Mouse (Mus musculus): ENCODE measurements around the gene Gucy1b2. TPM values are rescaled to one million over a fixed set of nuclear protein-coding genes. Genes with fewer than 3 reads are reported as not detected.

The Gucy1b2 gene
- polyA plus RNA-seq, 1 experiment: 0.32 TPM

DNA sequence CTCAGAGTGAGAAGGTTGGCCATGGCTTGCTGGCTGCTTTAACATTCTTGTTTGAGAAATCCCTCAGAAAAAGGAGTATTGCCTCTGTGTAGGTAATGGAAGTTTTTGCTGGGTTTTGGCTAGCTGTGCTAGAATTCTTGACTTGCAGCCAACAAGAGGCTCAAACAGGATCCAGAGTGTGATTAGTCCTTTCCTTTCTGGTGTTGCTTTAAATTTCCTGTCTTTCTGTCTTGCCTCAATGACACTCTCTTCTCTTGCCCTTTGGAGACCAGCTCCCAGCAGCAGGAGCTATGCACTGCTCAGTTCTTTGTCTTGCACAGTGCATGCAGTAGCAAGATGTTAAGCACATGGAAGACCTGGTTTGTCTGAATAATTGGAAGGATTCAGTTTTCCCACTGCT is 80.4 kb downstream of the Gucy1b2 start:
- peak in 1 of 2 experiments; percentile 37 for DNase-seq (ENCODE audit: extremely low spot score in 1 of 2, low spot score in 1 of 2)

DNA sequence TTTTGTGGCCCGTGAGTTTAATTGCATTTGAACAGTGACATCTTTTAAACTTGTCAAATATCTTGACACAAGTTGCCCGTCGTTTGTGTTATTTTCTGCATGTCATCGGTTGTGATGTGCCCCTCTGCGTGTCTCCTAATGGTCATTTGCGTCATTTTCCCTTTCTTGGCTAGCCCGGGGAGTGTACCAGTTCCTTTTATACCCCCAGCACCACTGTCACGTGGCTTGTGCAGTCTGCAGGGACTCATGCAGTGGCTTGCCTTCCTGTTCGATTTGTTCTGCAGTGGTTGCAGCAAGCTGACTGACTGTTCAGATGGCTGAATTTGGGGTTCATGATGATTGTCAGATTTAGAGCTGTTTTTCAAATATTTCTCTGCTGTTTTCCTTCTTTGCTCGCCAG is 82.1 kb downstream of the Gucy1b2 start:
- no peak for DNase-seq (ENCODE audit: extremely low spot score in 1 of 2, low spot score in 1 of 2)

DNA sequence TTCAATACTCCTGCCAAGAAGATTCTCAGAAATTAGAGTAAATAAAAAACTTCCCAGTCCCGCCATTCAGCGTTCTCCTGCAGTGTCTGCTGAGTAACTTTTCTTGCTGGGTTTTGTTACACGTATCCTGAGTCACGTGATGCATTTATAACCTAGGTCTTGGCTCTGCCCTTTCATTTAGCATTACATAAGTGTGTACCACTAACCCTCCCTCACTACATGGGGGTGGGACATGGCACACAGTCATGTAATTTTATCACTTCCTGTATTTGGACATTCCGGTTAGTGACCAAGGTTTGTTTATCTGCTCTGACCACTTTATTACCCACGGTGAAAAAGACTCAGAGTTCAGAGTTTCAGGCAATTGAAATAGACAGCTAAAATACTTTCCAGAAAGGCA is 85.3 kb downstream of the Gucy1b2 start:
- no peak for DNase-seq (ENCODE audit: extremely low spot score in 1 of 2, low spot score in 1 of 2)

DNA sequence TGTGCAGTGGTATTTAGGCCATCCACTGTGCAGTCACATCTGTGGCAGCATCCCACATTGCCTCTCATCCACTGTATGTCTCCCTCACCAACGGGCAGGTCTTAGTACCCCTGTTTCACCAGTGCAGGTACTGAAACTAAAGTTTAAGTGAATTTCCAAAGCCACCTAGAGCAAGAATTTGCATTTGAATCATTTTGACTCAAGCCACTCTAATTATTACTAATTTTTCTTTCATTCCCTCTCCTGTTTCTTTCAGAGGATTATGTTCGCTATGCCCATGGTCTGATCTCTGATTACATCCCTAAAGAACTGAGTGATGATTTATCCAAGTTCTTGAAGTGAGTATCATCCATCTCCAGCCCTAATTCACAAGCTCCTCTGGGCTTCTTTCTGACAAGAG is 92.3 kb downstream of the Gucy1b2 start:
- DNase-seq (ENCODE audit: extremely low spot score in 1 of 2, low spot score in 1 of 2): no peak

DNA sequence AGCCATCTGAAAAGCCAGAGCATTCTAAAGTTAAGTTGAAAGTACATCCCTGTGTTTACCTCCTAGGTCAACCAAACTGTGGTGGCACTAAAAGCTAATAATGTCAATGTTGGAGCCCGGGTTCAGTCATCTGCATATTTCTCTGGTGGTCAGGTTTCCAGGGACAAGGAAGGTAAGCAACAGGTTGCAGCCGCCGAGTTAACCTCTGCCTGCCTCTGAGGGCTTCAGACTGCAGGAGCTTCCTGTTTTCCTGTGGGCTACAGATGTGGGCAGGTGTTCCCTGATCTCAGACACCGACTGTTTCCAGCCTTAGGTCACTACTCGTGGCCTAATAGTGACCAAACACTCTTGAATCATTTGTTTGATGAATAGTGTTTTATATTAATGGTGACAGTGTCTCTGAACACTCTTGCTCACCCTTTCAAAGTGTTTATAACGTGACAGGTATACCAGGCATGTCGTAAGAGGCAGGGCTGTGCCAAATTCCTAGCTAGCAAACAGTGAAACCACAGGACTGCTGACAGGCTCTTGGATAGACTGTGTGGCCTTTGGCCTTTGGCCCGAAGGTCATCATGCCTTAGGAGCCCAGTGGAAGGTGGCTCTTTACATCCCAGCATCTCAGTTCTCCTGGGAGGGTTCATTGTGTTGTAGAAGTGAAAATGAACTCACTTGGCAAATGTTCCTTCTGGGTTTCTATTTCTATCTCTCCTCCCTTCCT is 94.7 kb downstream of the Gucy1b2 start:
- DNase-seq (ENCODE audit: extremely low spot score in 1 of 2, low spot score in 1 of 2): no peak

DNA sequence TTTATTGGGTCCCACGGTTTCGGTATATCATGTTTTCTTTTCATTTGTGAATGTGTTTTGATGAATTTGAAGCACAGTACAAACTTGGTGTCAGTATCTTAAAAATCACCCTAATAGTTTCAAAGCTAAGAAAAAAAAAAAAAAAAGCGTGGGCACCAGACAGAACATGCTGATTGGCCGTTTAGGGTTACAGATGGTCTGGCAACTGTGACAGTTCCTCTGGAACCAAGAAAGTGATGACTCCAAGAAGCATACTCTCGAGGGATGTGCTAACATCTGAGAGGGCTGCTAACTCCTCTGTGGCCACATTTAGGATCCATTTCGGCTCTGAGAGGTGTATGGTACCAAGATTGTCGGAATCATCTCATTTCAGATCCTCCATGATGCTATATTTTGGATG is 100.9 kb downstream of the Gucy1b2 start:
- DNase-seq (ENCODE audit: extremely low spot score in 1 of 2, low spot score in 1 of 2): no peak

DNA sequence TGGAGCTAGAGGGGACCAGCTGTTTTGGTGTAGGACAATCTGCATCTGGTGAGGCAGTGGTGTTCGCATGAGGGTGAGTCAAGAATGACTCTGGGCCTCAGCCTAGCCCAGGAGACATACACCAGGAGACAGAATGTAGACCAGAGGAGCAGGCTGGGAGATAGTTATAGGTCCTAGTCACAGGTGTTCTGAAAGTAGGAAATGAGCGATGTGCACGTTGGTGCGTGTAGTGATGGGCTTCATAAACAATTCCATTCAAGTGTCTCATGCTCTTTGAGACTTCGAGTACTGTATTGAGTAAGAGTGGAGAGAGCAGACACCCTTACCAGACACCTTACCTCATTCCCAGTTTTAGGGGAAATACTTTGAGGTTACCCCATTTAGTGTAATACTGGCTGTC is 102.3 kb downstream of the Gucy1b2 start:
- DNase-seq (ENCODE audit: extremely low spot score in 1 of 2, low spot score in 1 of 2): no peak

DNA sequence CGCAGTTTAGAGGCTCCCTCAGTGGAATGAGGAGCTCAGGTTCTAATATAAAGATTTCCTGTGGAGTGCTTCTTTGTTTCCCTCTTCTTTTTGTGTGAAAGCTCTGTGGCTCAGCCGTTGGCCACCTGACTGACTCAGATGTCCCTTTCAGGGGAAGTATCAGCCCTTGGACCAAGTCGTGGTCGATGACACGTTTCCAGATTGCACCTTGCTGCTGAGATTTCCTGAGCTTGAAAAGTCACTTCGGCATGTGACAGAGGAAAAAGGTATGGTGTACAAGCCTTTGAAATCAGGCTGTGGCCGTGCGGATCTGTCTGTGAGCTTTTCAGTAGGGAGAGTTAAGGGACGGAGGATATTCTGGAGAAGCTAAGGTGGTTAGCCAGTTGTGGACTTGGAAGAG is 102.7 kb downstream of the Gucy1b2 start:
- DNase-seq (ENCODE audit: extremely low spot score in 1 of 2, low spot score in 1 of 2): no peak

DNA sequence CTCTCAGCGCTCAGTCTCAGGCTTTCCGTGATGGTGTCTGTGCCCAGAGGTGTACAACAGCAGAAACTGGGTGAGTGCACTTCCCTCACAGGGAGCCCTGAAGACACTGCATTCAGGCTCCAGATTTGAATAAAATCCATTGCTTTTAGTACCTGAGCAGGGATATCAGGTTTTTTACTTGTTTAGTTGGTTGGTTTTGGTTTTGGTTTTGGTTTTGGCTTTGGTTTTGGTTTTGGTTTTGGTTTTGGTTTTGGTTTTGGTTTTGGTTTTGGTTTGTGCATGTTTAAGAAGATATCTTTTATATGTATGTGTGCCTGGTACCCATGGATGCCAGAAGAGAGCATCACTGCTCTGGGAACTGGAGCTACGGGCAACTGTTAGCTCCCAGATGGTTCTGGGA is 105.2 kb downstream of the Gucy1b2 start:
- no peak for DNase-seq (ENCODE audit: extremely low spot score in 1 of 2, low spot score in 1 of 2)

DNA sequence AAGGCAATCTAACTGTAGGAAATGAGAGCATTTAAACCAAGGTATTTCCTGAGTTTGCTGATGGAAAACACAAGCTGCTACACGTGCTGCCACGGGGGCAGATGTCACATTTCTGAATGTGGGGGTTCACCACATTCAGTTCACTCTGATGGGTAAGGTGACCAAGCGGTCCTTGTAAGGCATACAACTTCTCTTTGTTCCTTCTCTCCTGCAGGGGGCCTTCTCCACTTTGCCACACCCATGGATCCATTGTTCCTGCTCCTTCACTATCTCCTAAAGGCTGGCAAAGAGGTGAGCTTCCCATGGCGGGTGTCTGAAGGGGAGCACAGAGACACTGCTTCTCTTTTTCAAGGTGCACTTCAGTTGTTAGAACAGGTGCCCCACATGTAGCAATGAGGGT is 105.9 kb downstream of the Gucy1b2 start:
- DNase-seq (ENCODE audit: extremely low spot score in 1 of 2, low spot score in 1 of 2): no peak

DNA sequence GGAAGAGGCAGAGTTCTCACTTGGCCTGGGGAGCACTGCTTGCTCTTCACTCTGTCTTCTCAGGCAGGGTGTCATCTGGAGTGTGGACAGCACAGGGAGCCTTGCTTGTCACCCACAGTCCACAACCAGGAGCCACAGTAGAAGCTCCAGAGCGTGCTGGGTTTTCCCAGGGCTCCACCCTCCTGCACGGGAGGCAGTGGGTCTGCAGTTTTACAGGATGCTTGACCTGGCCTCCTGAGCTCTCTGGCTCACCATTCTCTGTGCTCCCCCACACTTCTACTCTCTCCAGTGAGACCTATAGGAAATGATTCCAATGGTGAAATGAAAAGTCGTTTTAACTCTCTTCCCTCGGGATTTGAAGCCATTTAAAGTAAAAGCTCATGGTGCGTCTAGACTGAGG is 106.3 kb downstream of the Gucy1b2 start:
- DNase-seq (ENCODE audit: extremely low spot score in 1 of 2, low spot score in 1 of 2): no peak

DNA sequence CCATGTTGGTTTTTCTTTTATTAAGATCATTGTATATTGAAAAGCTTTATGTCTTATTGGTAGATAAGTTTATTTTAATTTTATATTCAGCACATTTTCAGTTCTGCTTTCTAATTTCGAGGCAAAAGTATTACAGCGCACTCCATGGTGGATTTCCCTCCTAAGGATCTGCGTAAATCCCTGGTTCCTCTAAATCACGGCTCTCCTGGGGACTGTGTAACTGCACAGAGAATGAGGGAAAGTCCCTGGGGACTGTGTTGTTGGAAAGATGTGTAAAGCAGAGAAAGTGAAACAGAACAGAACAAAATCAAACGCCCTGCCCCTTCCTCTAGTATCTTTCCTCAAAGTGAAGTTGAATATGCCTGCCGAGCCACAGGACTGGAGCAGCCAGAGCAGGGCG is 109.0 kb downstream of the Gucy1b2 start:
- DNase-seq (ENCODE audit: extremely low spot score in 1 of 2, low spot score in 1 of 2): no peak

DNA sequence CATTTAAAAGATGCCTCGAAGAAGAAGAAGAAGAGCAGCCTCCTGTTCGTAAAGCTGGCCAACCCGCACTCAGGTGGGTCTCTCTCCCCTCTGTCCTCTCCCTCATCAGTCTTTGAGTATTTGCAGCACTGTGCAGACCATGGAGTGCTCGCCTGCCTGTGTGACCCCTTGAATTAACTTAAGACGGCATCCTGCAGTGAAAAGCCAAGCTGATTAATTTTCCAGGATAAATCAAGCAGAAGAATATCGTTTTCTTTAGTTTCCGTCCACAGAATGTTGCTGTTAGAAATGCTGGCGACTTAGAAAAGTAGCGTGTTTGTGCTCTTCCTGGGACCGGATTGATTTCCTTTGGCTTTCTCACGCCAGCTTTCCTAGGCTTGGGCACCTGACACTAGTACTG is 109.5 kb downstream of the Gucy1b2 start:
- DNase-seq (ENCODE audit: extremely low spot score in 1 of 2, low spot score in 1 of 2): no peak

Other genes starting within 250 kb of the Gucy1b2 start
- 11.7 and 12.2 TPM in 2 replicates for gene Rnaseh2b, start 163.7 kb downstream of the Gucy1b2 start, polyA plus RNA-seq (2012; rRNA removed)
- gene Dleu7, start 163.2 kb downstream of the Gucy1b2 start, polyA plus RNA-seq (2012; rRNA removed): 7.6 and 8.4 TPM in 2 replicates
- gene Fam124a, start 99.4 kb upstream of the Gucy1b2 start, polyA plus RNA-seq (2012; rRNA removed): 33.7 and 34.3 TPM in 2 replicates
- not detected in 2 replicates for gene Gm4131, start 110.6 kb upstream of the Gucy1b2 start, polyA plus RNA-seq (2012; rRNA removed)
- gene Serpine3, start 207.4 kb upstream of the Gucy1b2 start, polyA plus RNA-seq (2012; rRNA removed): 0.27 and 0.48 TPM in 2 replicates